Mouse (Mus musculus) cerebellum, adult (tissue): ENCODE measurements around the gene Tmem94.
"Not testable (repeated sequence)": the region's sequence is repeated elsewhere in the genome, so short reads cannot be mapped to it uniquely, and the experiment has no call there.

Experiments
- ATAC-seq: cut with Nextera tagmentation; 2 replicates; pipeline ENCODE4 v1.9.2; 2017; ENCODE audit warnings: mild to moderate bottlenecking, moderate library complexity, mixed read lengths; ENCODE audit not compliant: insufficient number of reproducible peaks, low FRiP score, low TSS enrichment

Tmem94 gene

DNA sequence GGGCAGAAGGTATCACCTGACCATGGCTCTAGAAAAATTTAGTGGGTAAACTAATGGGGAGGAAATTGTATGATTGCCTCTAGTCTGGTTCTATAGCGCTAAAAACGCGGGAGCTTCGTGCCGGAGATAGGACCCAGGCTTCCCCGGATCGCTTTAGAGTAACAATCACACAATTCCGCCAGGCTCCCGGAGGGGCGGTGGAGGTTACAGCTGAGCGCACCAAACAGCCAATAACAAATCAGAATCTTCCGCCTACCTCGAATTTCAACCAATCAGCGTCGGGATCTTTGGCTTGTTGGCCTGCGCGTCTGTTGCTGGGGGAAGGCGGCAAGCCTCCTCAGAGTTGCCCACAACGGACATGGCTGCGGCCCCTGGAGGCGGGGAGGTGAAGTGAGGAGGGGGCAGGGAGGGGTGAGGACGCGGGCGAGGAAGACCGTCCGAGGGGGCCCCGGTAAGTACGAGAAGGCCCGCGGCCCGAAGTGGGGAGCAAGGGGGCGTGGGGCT is at the start of gene Tmem94:
Gene Tmem94, plus strand, starts transcription at position 331 of the 504 bp plus-strand sequence.
- peak; percentile 96 for ATAC-seq

DNA sequence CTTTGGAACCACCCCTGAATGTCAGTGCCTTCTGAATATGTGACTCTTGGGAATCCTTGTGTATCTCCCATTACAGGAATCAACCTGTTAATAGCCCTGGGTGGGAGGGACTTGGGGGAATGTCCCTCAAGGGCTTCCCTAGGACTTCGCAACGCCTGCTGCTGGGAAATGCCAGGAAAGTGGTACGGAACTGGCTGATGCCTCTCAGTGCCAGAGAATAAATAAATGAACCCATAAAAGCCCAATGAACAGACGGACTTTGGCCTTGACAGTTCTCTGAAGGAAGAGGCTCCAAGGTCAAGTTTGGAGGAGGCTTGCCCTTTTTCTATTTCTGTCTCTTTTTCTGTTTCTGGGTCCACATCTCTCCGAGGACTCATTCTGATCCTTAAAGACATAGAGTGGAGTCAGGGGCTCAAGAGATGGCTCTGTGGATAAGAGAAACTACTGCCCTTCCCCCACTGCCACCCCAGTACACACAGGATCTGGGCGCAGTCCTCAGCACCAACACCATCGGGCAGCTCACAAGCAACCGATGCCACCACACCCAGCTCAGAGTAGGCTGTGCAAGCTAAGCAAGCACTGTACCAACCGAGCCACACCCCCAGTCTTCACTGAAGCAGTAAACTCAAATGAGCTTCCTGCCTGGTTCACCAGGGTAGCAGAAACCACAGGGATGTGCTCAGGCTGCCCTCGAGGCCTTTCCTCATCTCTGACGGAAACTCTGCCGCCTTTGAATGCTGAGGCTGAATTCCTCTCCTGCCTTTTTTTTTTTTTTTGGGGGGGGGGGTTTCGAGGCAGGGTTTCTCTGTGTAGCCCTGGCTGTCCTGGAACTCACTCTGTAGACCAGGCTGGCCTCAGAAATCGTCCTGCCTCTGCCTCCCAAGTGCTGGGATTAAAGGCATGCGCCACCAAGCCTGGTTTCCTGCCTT is 48.6 kb upstream of the Tmem94 start:
- no peak for ATAC-seq

DNA sequence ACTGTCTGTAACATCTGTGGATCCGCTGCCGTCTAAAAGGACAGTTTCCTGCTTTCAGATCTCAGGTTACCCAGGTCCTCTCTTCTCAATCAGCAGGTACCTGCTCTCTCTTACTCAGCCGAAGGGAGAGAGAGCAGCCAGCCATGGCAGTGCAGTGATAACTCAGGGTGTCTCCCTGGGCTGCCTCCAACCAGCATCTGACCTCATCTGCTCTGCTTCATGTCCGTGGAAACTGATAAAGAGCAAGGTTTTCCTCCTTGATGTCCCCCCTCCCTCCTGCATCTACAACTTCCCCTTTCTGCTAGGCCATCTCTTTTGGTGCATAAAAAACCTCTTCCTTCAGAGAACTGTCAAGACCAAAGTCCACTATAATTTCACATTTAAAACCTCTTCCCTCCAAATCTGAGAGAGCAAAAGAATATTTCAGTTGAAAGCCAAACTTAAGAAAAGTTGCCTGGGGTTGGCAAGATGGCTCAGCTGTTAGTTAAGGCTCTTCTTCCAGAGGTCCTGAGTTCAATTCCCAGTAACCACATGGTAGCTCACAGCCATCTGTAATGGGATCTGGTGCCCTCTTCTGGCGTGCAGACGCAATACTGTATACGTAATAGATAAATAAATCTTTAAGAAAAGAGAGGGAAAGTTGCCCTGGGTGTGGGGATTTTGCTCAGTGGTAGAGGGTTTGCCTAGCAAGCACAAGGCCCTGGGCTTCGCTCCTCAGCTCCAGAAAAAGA is 47.4 kb upstream of the Tmem94 start:
- ATAC-seq = no peak

DNA sequence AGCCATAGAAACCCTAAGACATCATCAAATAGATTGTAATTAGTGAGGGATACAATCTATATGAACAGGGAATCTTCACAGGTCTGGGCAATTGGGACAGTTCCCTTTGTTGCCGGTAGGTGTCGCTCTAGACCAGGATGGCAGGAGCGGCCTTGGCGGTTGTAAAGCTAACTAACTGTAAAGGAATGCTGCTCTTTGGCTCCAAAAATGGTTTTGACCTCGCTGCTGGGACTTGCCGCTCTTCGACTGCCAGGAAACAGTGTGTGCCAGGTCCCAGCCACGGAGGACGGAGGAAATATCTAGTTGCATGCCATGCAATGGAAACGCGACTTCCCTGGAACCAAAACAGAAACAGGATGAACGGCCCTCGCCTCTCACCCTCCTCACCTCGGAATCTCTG is 42.6 kb upstream of the Tmem94 start:
- peak; percentile 15; the same call in 1 of the 2 replicates for ATAC-seq

DNA sequence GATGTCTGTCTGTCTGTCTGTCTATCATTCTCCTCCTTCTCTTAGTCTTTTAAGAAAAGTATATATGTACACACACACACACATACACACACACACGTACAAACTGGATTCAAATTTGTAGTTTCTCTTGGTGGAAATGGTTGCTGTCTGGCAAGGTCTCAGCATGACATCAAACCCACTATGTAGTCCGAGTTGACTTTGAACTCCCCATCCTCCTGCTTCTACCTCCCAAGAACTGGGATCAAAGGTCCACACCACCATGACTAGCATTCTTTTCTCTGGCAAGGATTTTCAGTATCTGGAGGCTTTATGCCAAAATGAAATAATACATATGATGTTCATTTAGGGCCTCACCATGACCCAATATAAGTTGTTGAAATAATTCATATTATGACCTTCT is 42.0 kb upstream of the Tmem94 start:
- ATAC-seq = no peak

DNA sequence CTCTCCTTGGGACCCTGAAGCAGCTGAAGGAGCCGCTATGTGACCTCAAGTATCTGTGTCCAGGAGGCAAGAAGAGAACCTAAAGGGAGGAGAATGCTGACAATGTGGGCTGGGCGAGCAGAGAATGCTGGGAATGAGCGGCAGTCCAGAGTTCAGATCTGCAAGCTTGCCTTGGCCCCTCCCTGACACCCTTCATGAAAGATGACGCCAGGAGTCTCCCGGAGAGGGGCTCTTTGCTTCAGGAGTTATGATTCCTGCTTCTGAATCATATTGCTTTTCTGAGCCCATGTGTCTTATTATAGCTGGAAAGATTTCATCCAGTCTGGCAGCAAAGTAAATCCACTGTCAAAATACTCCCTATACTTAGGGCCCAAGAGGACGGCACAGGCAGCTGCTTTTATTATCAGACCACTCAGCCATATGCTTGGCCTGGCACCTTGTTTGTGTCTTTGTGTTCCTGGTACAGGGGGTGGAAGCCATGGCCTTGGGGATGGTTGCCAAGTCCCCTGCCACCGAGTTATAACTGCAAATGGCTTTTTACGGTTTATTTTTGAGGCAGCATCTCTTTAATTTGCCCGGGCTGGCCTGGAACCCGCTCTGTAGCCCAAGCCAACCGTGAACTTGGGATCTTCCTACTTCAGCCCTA is 31.1 kb upstream of the Tmem94 start:
- no peak for ATAC-seq

DNA sequence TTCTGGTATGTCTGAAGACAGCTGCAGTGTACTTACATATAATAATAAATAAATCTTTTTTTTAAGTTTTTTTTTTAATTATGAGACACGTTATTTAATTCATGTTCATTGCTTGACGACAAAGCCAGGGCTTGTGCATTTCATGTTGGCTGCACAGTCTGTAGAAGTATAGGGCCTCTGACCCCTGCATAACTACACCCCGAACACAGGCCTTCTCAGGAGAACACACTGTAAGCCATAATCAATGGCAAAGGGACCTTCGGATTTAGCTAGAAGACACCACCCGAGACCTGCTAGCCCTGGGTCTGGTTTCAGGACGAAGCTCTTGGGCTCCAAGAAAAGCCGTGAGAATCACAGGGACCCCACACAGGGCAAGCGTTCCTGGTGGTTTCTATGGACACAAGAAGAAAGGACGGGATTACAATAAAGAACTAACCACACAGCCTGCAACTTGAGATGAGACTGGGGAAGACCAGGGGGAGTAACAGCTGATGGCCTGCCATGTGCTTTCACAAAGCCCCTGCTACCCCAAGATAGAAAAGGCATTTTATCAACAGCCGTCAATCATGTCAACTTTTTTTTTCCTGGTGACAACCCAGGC is 27.5 kb upstream of the Tmem94 start:
- no peak for ATAC-seq

DNA sequence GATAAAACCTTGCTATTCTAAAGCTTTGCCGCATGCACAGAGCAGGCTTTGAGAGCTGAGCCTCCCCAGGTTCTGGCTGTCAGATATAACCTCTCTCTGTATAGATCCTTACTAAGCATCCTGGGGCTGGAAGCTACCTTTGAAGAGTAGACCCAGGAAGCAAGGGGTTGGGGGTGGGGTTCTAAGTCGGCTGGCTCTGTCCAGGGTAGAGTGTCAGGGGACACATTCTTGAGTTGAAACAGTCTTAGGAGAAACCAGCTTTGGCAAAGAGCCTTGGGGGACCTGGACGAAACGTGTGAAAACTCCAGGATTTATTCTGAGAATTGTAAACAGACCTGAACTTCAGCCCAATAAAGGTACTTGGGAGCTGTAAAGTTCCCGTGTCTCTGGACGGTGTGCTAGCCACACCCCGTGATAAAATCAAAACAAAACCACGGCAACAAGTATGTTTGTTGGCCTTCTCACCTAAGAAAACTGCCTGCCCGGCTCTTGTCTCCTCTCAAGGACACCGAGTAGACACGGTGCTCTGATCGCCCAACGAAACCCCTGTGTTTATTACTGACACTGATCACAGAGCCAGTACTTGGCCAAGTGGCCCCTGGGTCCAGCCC is 26.9 kb upstream of the Tmem94 start:
- no peak for ATAC-seq

DNA sequence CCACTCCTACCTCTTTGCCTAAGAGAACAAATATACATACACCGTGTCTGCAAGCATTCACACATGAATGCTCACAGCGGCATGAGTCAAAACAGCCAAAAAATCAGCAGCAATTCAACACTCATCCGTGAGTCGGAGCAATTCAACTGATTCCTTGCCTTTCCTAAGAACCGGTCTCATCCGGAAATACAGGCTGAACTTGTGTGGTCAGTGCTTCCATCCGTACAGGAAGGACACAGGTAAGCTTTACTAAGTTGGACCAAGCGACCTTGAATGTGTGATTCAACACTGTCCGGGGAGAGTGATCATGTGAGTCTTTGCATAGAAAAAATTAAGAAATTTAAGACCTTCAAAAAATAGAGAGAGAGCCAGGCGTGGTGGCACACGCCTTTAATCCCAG is 24.2 kb upstream of the Tmem94 start:
- ATAC-seq = no peak

DNA sequence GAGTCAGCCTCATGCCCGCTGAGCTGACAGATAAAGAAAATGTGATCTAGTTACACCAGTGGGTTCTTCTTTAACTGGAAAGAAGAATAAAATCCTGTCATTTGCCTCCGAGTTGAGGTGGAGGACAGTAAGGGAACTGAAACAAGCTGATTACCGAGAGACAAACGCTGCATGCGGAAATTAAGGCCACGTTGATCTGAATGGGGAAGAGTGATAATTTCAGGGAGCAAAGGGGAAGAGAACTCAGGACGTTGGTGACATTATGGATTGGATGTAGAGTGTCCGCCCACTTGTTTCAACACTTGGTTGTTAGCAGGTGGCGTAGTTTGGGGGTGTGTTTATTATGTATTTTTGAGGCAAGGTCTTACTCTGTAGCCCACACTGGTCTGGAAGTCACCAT is 22.3 kb upstream of the Tmem94 start:
- no peak for ATAC-seq

DNA sequence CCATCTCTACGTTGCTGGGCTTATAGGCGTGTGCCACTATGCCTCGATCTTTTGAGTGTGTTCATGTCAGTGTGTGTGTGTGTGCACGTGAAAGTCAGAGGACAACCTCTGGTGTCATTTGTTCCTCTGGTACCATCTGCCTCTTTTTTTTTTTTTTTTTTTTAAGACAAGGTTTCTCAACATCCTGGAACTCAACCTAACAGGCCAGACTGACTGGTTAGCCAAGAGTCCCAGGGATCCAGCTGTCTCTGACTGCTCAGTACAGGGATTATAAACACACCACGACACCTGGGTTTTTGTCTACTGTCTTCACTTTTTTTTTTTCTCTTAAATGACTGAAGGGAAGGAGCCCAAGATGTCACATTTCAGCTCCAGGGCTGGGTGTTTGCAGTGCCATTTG is 20.8 kb upstream of the Tmem94 start:
- no peak for ATAC-seq

DNA sequence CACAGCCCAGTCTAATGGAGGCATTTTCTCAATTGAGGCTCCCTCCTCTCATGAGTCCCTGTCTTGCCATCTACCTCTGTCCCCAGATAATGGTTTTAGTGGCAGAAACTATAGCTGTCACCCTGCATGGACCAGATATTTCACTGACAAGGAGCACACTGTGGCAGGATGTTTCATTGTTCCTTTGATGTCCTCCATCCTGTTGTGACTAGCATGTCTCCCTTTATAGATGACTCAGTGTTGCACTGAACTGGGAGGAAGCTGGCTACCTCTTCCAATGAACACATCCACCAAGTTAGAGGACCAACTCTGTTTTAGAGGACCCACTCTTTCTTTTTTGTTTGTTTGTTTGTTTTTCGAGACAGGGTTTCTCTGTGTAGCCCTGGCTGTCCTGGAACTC is 19.1 kb upstream of the Tmem94 start:
- no peak for ATAC-seq

DNA sequence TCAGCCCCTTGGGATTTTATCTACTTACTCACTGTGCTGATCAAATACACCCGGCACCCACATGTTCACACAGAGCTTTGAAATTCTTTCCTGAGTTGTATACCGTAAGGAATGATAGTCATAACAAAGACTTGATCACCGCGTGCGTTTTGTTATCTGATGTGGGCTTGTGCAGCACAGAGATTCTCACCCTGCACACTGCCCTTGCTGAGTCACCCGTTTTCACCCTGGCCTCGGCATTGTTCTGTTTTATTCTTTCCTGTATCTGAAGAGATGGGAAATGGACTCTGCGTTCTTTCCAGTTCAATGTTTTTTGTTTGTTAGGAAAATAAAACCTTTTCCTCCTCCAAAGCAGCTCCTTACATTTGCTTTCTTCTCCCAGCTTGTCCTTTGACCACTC is 18.5 kb upstream of the Tmem94 start:
- ATAC-seq = no peak

DNA sequence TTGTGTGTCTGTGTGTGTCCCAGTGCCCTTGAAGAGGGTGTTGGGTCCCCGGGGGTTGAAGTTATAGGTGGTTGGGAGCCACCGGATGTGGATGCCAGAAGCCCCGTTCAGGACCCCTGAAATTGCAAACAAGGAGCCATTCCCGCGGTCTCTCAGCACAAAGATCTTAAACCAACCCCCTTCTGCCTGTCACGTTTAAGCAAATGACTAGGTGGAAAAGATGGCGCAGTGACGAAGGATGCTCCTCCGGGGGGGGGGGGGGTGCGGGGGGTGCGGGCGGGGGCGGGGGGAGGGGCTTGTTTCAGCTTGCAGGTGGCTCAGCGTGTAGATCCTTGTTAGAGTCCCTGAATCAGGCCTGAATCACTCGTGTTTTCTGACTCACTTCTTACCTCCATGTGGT is 17.9 kb upstream of the Tmem94 start:
- no peak for ATAC-seq

DNA sequence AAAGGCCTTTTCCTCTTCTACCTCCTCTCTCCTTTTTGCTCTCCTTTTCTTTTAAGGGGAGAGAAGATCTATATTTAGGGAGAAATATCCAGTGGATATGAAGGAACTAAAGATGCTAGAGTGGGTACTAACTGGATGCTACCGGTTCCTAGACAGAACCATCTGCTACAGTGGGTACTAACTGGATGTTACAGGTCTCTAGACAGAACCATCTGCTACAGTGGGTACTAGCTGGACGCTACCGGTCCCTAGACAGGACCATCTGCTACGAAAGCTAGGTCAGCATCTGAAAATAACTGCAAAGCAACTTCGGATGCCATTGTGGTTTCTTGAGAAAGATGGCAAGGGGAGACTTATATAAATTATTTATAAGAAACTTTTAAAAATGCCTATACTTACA is 15.4 kb upstream of the Tmem94 start:
- ATAC-seq = no peak; the same call in 1 of the 2 replicates

DNA sequence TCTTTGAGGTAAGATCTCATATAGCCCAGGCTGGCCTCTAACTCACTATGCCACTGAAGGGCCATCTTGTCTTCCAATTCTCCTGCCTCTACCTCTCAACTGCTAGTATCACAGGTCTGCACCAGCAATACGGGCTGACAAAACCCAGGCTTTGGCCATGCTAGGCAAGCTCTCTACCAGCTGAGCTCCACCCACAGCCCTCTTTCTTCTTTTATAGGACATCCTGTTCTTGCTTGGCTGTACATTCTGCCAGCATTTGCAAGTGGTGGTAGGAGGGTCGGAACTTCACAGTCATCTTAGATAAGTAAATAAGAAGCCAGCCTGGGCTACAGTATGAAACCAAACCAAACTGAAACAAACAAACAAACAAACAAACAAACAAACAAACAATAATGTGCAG is 13.5 kb upstream of the Tmem94 start:
- ATAC-seq = no peak

DNA sequence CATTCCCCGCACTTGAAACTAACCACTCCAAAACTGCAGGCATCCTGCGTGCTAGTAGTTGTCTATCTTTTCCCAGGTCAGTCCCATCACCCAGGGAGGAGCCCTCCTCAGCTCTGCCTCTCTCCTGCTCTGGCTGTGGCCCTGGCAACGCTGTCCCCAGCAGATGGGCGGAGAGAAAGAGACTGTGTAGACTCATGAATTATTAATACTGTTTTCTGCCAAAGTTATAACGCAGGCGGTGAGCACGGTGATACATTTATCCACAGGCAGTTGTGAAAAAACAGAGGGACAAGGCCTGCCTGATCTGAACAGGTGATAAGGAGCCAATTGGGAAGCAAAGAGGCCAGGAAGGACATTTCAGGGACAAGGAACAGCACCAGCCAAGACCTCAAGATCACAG is 12.6 kb upstream of the Tmem94 start:
- no peak for ATAC-seq

DNA sequence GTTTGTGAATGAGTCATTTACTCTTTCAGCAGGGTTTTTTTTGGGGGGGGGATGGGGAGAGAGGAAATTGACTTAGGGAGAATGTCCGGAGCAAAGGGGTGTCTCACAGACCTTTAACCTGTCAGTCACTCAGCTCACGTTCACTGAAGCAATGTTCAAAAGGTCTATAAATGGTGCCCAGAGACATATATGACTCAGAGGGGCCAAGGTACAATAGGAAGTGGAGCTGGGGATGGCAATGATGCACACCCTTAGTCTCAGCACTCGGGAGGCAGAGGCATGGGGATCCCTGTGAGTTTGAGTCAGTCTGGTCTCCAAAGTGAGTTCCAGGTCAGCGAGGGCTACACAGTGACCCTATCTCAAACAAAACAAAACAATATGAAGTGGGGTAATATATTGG is 11.7 kb upstream of the Tmem94 start:
- ATAC-seq = no peak

DNA sequence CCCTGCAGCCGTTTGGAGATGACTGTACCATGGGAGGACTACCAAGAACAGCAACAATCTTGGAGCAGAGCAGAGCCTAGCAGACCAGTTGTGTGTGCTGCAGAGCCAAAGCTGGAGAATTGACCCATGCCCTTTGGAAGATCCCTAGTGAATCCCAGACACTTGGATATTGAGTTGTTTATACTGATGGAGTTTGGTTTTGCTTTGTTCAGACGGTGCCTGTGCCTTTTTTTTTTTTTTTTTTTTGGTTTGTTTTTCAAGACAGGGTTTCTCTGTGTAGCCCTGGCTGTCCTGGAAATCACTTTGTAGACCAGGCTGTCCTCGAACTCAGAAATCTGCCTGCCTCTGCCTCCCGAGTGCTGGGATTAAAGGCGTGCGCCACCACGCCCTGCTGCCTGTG is 3.1 kb upstream of the Tmem94 start:
- not testable (repeated sequence) for ATAC-seq

DNA sequence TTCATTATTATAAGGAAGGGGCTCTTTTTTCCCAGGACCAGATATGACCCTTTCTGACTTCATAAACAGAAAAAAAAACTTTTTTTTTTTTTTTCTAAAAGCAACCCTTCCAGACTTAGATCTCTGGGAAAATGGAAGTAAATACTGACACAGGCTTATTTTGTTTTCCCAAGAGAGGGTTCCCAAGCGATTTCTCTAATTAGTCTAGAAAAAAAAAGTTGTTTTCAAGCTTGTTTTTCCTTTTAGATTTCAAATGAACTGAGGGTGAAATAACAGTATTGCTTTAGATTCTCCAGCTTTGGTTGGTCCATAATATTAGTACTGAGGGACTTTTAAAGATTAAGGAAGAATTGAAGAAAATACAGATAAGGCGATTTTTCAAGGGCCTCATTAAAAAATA is 535 bp upstream of the Tmem94 start:
- ATAC-seq = no peak
